Mouse (Mus musculus) spleen, postnatal 10 days (tissue): ENCODE results near the gene Ptger1.

Experiments used
- DNase-seq, 2 experiments: peaks; one replicate each; pipeline ENCODE4 v3.0.0; 2021 to 2022; ENCODE audit warnings: low spot score in 2 of 2

Ptger1 gene

DNA sequence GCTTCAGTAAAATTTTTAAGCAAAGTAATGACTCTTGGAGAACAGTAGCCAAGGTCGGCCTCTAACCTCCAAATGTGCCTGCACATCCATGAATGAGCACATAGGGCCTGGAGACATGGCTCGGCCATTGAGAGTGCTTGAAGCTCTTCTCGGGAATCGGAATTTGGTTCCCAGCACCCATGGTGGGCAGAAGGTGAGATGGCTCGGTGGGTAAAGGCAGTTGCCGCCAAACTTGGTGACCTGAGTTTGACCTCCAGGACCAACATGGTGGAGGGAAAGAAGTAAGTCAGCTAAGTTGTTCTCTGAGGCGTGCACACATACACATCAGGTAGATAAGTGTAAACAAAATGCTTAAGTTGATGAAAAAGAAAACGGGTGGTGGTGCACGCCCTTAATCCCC lies 10.4 kb upstream of the Ptger1 start:
- no peak for DNase-seq

GRCm38 (mm10) chr8:83656484-83657246 lies 9.8 kb upstream of the Ptger1 start:
- peak in 1 of 2 experiments; percentile 63 for DNase-seq

GRCm38 (mm10) chr8:83660545-83660944 lies 5.9 kb upstream of the Ptger1 start:
- DNase-seq = no peak

GRCm38 (mm10) chr8:83660995-83661680 lies 5.3 kb upstream of the Ptger1 start:
- no peak for DNase-seq

- DNase-seq = peak; percentile 94
These were observed 4.1 kb upstream of the Ptger1 start for GRCm38 (mm10) chr8:83662421-83662826.

GRCm38 (mm10) chr8:83664096-83664495 lies 2.4 kb upstream of the Ptger1 start:
- no peak for DNase-seq

- no peak for DNase-seq
These were observed 1.4 kb upstream of the Ptger1 start for GRCm38 (mm10) chr8:83664931-83665625.

DNA sequence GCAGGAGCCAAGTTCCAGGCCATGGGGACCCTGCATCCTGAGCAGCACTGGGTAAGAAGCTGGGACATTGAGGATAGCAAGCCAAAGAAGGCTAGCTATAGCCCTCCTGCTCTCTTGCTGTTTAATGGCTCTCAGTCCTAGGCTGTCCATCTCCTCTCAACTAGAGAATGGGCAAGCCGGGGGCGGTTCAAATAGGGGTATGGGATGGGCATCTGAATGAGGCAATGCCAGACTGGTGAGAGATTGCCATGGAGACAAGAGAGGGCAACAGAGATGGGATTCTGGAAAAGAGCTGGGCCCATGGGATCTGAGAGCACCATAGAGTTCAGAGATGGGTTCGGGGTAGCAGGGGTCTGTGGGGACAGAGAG lies 372 bp downstream of the Ptger1 start:
- no peak for DNase-seq

DNA sequence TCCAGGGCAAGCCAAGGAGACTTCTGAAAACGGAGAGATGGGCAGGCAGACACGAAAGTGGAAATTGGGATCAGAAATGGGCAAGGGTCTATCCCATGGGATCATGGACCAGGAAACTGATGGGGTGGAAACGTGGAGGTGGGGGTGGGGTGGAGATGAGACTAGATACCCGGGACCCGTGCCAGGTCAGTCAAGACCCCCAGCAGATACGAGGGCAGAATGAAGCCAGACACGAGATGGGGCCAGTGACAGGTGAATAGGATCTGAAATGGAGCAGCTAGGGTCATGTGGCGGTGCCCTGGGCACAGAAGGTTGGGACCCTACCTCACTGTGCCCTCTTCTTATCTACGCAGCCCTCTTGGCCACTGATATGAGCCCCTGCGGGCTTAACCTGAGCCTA lies 1.0 kb downstream of the Ptger1 start:
- DNase-seq = no peak

DNA sequence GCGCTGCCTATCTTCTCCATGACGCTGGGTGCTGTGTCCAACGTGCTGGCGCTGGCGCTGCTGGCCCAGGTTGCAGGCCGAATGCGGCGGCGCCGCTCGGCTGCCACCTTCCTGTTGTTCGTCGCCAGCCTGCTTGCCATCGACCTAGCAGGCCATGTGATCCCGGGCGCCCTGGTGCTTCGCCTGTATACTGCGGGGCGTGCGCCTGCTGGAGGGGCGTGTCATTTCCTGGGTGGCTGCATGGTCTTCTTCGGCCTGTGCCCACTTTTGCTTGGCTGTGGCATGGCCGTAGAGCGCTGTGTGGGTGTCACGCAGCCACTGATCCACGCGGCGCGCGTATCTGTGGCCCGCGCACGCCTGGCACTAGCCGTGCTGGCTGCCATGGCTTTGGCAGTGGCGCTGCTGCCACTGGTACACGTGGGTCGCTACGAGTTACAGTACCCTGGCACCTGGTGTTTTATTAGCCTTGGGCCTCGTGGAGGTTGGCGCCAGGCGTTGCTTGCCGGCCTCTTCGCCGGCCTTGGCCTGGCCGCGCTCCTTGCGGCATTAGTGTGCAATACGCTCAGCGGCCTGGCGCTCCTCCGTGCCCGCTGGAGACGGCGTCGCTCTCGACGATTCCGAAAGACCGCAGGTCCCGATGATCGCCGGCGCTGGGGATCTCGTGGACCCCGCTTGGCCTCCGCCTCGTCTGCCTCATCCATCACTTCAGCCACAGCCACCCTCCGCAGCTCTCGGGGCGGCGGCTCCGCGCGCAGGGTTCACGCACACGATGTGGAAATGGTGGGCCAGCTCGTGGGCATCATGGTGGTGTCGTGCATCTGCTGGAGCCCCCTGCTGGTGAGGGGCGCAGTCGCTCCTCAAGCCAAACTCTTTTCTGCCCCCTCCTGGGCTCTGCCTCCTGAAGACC lies 1.8 kb downstream of the Ptger1 start:
- peak; percentile 31 to 72 for DNase-seq

- no peak for DNase-seq
These were observed 2.5 kb downstream of the Ptger1 start for GRCm38 (mm10) chr8:83669013-83669412.

GRCm38 (mm10) chr8:83672936-83673335 lies 6.5 kb downstream of the Ptger1 start:
- no peak for DNase-seq

DNA sequence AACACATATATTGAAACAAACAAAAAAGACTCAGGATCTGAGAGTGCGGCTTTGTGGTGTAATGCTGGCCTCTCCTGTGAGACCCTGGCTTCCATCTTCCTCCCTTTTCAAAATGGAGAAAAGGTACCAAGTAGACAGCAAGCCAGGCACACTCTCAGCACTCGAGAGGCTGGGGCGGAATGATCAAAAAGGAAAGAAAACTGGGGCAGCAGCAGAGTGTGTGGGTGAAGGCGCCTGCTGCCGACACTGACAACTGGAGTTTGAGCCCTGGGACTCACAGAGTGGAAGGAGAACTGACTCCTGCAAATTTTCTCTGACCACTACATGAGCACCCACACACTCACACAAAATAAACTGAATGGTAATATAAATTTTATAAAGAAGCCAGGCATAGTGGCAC lies 8.0 kb downstream of the Ptger1 start:
- no peak for DNase-seq

GRCm38 (mm10) chr8:83679866-83680265 lies 13.4 kb downstream of the Ptger1 start:
- no peak for DNase-seq

DNA sequence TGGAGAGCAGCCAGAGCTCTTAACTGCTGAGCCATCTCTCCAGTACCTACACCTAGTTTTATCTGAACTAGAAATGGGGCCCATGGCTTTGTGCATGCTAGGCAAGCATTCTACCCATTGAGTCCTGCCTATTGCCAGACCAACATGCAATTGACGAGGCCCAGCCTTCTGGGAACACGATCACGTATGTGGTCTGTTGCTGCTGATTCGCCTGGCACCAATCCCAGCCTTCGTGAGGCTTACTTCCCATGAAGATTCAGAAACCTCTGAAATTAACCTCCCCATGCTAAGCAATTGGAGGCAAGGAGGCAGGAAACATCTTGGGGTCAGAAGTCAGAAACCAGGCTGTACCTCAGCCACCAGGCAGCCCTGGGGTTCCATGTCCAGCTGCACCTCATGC lies 14.1 kb downstream of the Ptger1 start:
- DNase-seq = no peak

- no peak for DNase-seq
These were observed 14.6 kb downstream of the Ptger1 start for GRCm38 (mm10) chr8:83681099-83681498.

- DNase-seq = no peak
These were observed 18.0 kb downstream of the Ptger1 start for GRCm38 (mm10) chr8:83684517-83684916.

- DNase-seq = no peak
These were observed 22.8 kb downstream of the Ptger1 start for GRCm38 (mm10) chr8:83689264-83689663.

DNA sequence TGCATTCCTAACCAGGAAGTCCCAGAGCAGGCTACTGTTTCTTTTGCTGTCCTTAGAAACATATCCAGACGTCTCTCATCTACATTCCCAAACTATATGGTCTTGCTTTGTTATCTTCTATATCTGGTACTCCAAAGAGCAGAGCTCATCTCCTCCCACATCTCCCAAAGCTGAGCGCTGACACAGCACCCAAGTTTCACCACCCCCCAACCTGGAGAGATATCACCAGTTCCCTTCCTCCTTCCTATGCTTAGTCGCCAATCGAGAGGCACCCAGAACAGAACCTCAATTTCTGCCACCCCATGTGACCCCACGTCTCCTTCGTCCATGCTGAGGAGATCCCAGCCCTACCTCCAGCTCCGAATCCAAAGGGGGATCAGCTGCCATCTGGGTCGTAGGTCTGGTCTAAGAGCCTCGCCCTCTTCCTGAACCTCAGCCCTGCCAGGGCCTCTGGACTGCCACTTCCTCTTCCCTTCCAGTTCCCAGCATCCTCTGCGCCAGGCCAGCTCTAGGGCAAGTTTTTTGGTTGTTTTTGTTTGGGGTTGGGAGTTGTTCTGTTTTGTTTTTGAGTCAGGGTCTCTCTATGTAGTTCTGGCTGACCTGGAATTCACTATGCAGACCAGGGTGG lies 27.2 kb downstream of the Ptger1 start:
- peak in 1 of 2 experiments; percentile 48 for DNase-seq

DNA sequence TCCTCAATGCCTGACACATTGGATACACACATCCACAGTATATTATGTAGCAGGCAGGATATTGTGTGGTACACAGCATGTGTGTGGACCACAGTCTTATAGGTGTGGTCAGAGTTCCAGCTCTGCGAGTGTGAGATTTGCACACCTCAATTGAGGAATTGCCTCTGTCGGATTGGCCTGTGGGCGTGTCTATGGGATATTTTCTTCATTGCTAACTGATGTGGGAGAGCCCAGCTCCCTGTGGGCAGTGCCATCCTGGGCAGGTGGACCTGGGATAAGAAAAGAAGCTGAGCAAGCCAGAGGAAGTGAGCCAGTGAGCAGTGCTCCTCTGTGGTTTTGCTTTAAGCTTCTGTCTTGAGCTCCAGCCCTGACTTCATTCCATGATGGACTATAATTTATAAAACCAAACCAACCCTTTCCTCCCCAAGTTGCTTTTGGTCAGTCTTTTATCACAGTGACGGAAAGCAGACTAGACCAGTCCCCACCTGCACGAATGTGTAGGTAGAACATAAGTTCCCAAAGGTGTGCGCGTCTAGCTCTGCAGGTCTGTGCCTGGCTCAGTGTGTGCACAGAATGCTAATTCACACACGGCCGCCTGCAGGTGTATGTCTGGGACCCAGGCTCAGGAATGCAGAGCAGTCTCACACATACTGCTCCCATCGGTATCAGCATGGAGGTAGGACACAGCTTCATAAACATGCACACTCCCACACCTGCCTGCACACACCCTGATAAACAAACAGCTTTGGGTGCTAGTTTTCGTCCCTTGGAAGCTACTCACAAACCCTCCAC lies 28.1 kb downstream of the Ptger1 start:
- no peak for DNase-seq
